Mouse (Mus musculus): ENCODE results near the gene Calm1. TPM values are rescaled to one million over a fixed set of nuclear protein-coding genes. Genes with fewer than 3 reads are reported as not detected.

The Calm1 gene
- polyA plus RNA-seq, 1 experiment from 2014 or later = 2,581 TPM

GRCm38 (mm10) chr12:100225196-100225595 is 26.0 kb downstream of the Calm1 start:
- H3K4me2 ChIP-seq (ENCODE audit: low read length) = no peak overlapping the region
- no peaks in the 10 kb centered on the region for H3K36me3 ChIP-seq (ENCODE audit: control insufficient read depth, insufficient read depth, low read length)
- H3K27ac ChIP-seq (replicated peaks; ENCODE audit: low read depth, low read length) = no peak overlapping the region
- no peak for DNase-seq
- no peaks in the 10 kb centered on the region for H3K27me3 ChIP-seq (ENCODE audit: control insufficient read depth, insufficient read depth, low read length)
- no peak overlapping the region for H3K9ac ChIP-seq (replicated peaks; ENCODE audit: low read length)
- H3K4me3 ChIP-seq (replicated peaks; ENCODE audit: low read depth, low read length) = no peak overlapping the region
- H3K9me3 ChIP-seq (ENCODE audit: control insufficient read depth, low read length) = no peaks in the 10 kb centered on the region
- ATAC-seq (ENCODE audit: low FRiP score, low TSS enrichment) = no peak
- peaks cover 51% of the 10 kb centered on the region for H3K4me1 ChIP-seq (ENCODE audit: control insufficient read depth, insufficient read depth, low read length)
- WGBS = 91% methylated on average over 4 of the region's 4 CpGs

GRCm38 (mm10) chr12:100226073-100226472 is 26.8 kb downstream of the Calm1 start:
- no peaks in the 10 kb centered on the region for H3K36me3 ChIP-seq (ENCODE audit: control insufficient read depth, insufficient read depth, low read length)
- DNase-seq (no peak), ATAC-seq (ENCODE audit: low FRiP score, low TSS enrichment) (no peak)
- peaks cover 51% of the 10 kb centered on the region for H3K4me1 ChIP-seq (ENCODE audit: control insufficient read depth, insufficient read depth, low read length)
- H3K27me3 ChIP-seq (ENCODE audit: control insufficient read depth, insufficient read depth, low read length) = no peaks in the 10 kb centered on the region
- no peak overlapping the region for H3K4me2 ChIP-seq (ENCODE audit: low read length)
- 82% methylated on average over 5 of the region's 5 CpGs for WGBS
- H3K9ac ChIP-seq (replicated peaks; ENCODE audit: low read length) = no peak overlapping the region
- H3K9me3 ChIP-seq (ENCODE audit: control insufficient read depth, low read length) = 0 out of 2 replicates have a peak, but pooled peaks cover 4% of the 10 kb centered on the region
- H3K27ac ChIP-seq (replicated peaks; ENCODE audit: low read depth, low read length) = peak overlapping the region; percentile 23; the same call in 1 of the 2 replicates
- no peak overlapping the region for H3K4me3 ChIP-seq (replicated peaks; ENCODE audit: low read depth, low read length)

DNA sequence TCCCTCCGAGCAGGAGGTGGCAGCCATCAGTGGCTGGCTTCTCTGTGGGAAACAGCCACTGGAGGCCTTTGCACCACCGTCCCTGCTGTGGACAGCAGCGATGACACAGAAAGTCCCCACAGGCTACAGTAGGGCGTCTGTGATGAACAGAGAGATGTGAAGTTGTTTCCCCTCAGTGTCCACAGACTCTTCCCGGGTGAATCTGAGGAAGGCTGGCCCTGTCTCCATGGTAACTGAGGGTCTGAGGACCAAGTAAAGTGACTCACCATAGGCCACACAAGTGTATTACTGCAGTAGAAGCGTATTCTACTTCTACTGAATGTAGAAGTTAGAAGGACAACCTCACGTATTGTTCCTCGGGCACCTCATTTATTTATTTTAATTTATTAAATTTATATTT is 27.4 kb downstream of the Calm1 start:
- ATAC-seq (ENCODE audit: low FRiP score, low TSS enrichment) = peak; percentile 17; the same call in 1 of the 2 replicates

GRCm38 (mm10) chr12:100228041-100228725 is 28.9 kb downstream of the Calm1 start:
- WGBS = 23% methylated on average over 11 of the region's 11 CpGs
- H3K4me1 ChIP-seq (ENCODE audit: control insufficient read depth, insufficient read depth, low read length) = peaks cover 32% of the 10 kb centered on the region
- peak; percentile 49 for DNase-seq
- peak; percentile 53; the same call in 1 of the 2 replicates for ATAC-seq (ENCODE audit: low FRiP score, low TSS enrichment)
- H3K4me2 ChIP-seq (ENCODE audit: low read length) = no peak overlapping the region
- H3K9ac ChIP-seq (replicated peaks; ENCODE audit: low read length) = peak overlapping the region; percentile 7; the same call in 1 of the 2 replicates
- no peaks in the 10 kb centered on the region for H3K27me3 ChIP-seq (ENCODE audit: control insufficient read depth, insufficient read depth, low read length)
- H3K27ac ChIP-seq (replicated peaks; ENCODE audit: low read depth, low read length) = peak overlapping the region; percentile 37
- no peak overlapping the region for H3K4me3 ChIP-seq (replicated peaks; ENCODE audit: low read depth, low read length)
- H3K9me3 ChIP-seq (ENCODE audit: control insufficient read depth, low read length) = 0 out of 2 replicates have a peak, but pooled peaks cover 7% of the 10 kb centered on the region
- no peaks in the 10 kb centered on the region for H3K36me3 ChIP-seq (ENCODE audit: control insufficient read depth, insufficient read depth, low read length)

More for the DNA sequence above, 27.4 kb downstream of the Calm1 start:
- no peaks in the 10 kb centered on the region for H3K36me3 ChIP-seq (ENCODE audit: control insufficient read depth, insufficient read depth, low read length)
- WGBS = 42% methylated on average over 8 of the region's 8 CpGs
- 0 out of 2 replicates have a peak, but pooled peaks cover 7% of the 10 kb centered on the region for H3K9me3 ChIP-seq (ENCODE audit: control insufficient read depth, low read length)
- H3K4me3 ChIP-seq (replicated peaks; ENCODE audit: low read depth, low read length) = no peak overlapping the region
- peak; percentile 59 for DNase-seq
- no peak overlapping the region for H3K9ac ChIP-seq (replicated peaks; ENCODE audit: low read length)
- peaks cover 47% of the 10 kb centered on the region for H3K4me1 ChIP-seq (ENCODE audit: control insufficient read depth, insufficient read depth, low read length)
- H3K27ac ChIP-seq (replicated peaks; ENCODE audit: low read depth, low read length) = peak overlapping the region; percentile 23
- H3K4me2 ChIP-seq (ENCODE audit: low read length) = no peak overlapping the region
- H3K27me3 ChIP-seq (ENCODE audit: control insufficient read depth, insufficient read depth, low read length) = no peaks in the 10 kb centered on the region

- 79% methylated on average over 5 of the region's 5 CpGs for WGBS
- Histone ChIP-seq H3K4me3 (replicated peaks; ENCODE audit: low read depth, low read length) (no peak overlapping the region), H3K4me2 (ENCODE audit: low read length) (no peak overlapping the region), H3K4me1 (ENCODE audit: control insufficient read depth, insufficient read depth, low read length) (no peaks in the 10 kb centered on the region), H3K36me3 (ENCODE audit: control insufficient read depth, insufficient read depth, low read length) (no peaks in the 10 kb centered on the region), H3K27me3 (ENCODE audit: control insufficient read depth, insufficient read depth, low read length) (no peaks in the 10 kb centered on the region), H3K9ac (replicated peaks; ENCODE audit: low read length) (no peak overlapping the region), H3K27ac (replicated peaks; ENCODE audit: low read depth, low read length) (no peak overlapping the region), H3K9me3 (ENCODE audit: control insufficient read depth, low read length) (0 out of 2 replicates have a peak, but pooled peaks cover 7% of the 10 kb centered on the region)
- no peak for DNase-seq
- no peak for ATAC-seq (ENCODE audit: low FRiP score, low TSS enrichment)
These were observed 35.0 kb downstream of the Calm1 start for GRCm38 (mm10) chr12:100234201-100234600.

DNA sequence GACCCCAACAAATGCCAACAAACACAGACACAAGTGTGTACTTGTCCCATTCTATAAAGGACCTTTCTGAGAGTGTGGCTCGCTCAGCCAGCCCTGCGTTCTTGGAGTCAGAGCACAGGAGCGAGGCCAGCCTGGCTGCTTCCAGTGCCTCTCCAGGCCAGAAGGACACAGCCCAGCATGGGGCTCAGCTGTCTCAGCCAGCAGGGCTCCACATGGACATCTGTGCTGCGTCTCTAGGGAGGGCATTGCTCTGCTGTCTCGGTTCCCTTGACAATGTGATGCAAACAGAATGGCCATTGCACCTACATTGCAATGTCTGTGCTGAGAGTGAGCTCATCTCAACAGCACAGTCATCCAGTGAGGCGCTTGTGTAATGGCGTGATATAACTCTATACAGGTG is 35.7 kb downstream of the Calm1 start:
- Histone ChIP-seq H3K27me3 (ENCODE audit: control insufficient read depth, insufficient read depth, low read length) (no peaks in the 10 kb centered on the region), H3K4me3 (replicated peaks; ENCODE audit: low read depth, low read length) (no peak overlapping the region), H3K9ac (replicated peaks; ENCODE audit: low read length) (no peak overlapping the region), H3K36me3 (ENCODE audit: control insufficient read depth, insufficient read depth, low read length) (no peaks in the 10 kb centered on the region), H3K9me3 (ENCODE audit: control insufficient read depth, low read length) (0 out of 2 replicates have a peak, but pooled peaks cover 7% of the 10 kb centered on the region), H3K4me2 (ENCODE audit: low read length) (no peak overlapping the region), H3K4me1 (ENCODE audit: control insufficient read depth, insufficient read depth, low read length) (peaks cover 6% of the 10 kb centered on the region; the same call in 1 of the 2 replicates), H3K27ac (replicated peaks; ENCODE audit: low read depth, low read length) (no peak overlapping the region)
- WGBS = 84% methylated on average over 7 of the region's 7 CpGs
- ATAC-seq (ENCODE audit: low FRiP score, low TSS enrichment) = no peak
- no peak for DNase-seq

GRCm38 (mm10) chr12:100235423-100235822 is 36.2 kb downstream of the Calm1 start:
- no peak overlapping the region for H3K4me3 ChIP-seq (replicated peaks; ENCODE audit: low read depth, low read length)
- H3K4me2 ChIP-seq (ENCODE audit: low read length) = no peak overlapping the region
- no peaks in the 10 kb centered on the region for H3K36me3 ChIP-seq (ENCODE audit: control insufficient read depth, insufficient read depth, low read length)
- H3K9me3 ChIP-seq (ENCODE audit: control insufficient read depth, low read length) = 0 out of 2 replicates have a peak, but pooled peaks cover 7% of the 10 kb centered on the region
- WGBS = 57% methylated on average over 5 of the region's 5 CpGs
- no peak for ATAC-seq (ENCODE audit: low FRiP score, low TSS enrichment)
- H3K27me3 ChIP-seq (ENCODE audit: control insufficient read depth, insufficient read depth, low read length) = no peaks in the 10 kb centered on the region
- no peak for DNase-seq
- H3K4me1 ChIP-seq (ENCODE audit: control insufficient read depth, insufficient read depth, low read length) = peaks cover 6% of the 10 kb centered on the region; the same call in 1 of the 2 replicates
- H3K9ac ChIP-seq (replicated peaks; ENCODE audit: low read length) = no peak overlapping the region
- no peak overlapping the region for H3K27ac ChIP-seq (replicated peaks; ENCODE audit: low read depth, low read length)

GRCm38 (mm10) chr12:100239404-100239803 is 40.2 kb downstream of the Calm1 start:
- H3K4me2 ChIP-seq (ENCODE audit: low read length) = no peak overlapping the region
- no peaks in the 10 kb centered on the region for H3K27me3 ChIP-seq (ENCODE audit: control insufficient read depth, insufficient read depth, low read length)
- H3K36me3 ChIP-seq (ENCODE audit: control insufficient read depth, insufficient read depth, low read length) = no peaks in the 10 kb centered on the region
- no peak overlapping the region for H3K4me3 ChIP-seq (replicated peaks; ENCODE audit: low read depth, low read length)
- 0 out of 2 replicates have a peak overlapping the region, but pooled peaks have one; percentile 13 for H3K27ac ChIP-seq (replicated peaks; ENCODE audit: low read depth, low read length)
- no peaks in the 10 kb centered on the region for H3K9me3 ChIP-seq (ENCODE audit: control insufficient read depth, low read length)
- peak; percentile 22 for DNase-seq
- 53% methylated on average over 7 of the region's 7 CpGs for WGBS
- no peak overlapping the region for H3K9ac ChIP-seq (replicated peaks; ENCODE audit: low read length)
- ATAC-seq (ENCODE audit: low FRiP score, low TSS enrichment) = no peak
- H3K4me1 ChIP-seq (ENCODE audit: control insufficient read depth, insufficient read depth, low read length) = peaks cover 12% of the 10 kb centered on the region

GRCm38 (mm10) chr12:100239807-100240206 is 40.6 kb downstream of the Calm1 start:
- H3K36me3 ChIP-seq (ENCODE audit: control insufficient read depth, insufficient read depth, low read length) = no peaks in the 10 kb centered on the region
- no peaks in the 10 kb centered on the region for H3K27me3 ChIP-seq (ENCODE audit: control insufficient read depth, insufficient read depth, low read length)
- H3K9me3 ChIP-seq (ENCODE audit: control insufficient read depth, low read length) = no peaks in the 10 kb centered on the region
- no peak overlapping the region for H3K4me2 ChIP-seq (ENCODE audit: low read length)
- H3K9ac ChIP-seq (replicated peaks; ENCODE audit: low read length) = no peak overlapping the region
- no peak overlapping the region for H3K4me3 ChIP-seq (replicated peaks; ENCODE audit: low read depth, low read length)
- WGBS = 76% methylated on average over 6 of the region's 6 CpGs
- H3K4me1 ChIP-seq (ENCODE audit: control insufficient read depth, insufficient read depth, low read length) = peaks cover 16% of the 10 kb centered on the region
- H3K27ac ChIP-seq (replicated peaks; ENCODE audit: low read depth, low read length) = 0 out of 2 replicates have a peak overlapping the region, but pooled peaks have one; percentile 13
- DNase-seq = peak; percentile 46
- ATAC-seq (ENCODE audit: low FRiP score, low TSS enrichment) = no peak

Measured in midbrain, embryonic 14.5 days (tissue).